Mouse (Mus musculus) ovary, postnatal 10 days (tissue): ENCODE data around the gene Fhad1.

Experiments used
- DNase-seq: peaks from one replicate; pipeline ENCODE4 v3.0.0; 2022; ENCODE audit warnings: low spot score

The Fhad1 gene

DNA sequence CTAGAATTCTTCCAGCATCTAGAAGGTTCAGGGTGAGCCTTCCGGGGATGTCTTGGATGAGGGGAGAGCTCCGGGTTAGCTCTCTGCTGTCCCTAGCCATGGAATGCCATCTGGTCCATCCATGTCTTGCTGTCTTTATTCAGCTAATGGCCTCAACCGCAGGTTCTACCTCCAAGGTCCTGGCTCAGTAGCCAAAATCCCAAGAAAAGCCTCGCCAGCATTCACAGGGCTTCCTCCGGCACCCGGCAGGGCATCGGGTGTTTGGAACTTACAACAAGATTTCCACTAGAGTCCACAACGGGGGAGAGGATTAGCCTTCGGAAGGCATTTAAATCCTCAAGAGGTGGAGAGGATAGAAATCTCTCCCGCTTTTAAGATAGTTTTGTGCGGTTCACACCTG is 84.9 kb downstream of the Fhad1 start:
- DNase-seq = no peak

DNA sequence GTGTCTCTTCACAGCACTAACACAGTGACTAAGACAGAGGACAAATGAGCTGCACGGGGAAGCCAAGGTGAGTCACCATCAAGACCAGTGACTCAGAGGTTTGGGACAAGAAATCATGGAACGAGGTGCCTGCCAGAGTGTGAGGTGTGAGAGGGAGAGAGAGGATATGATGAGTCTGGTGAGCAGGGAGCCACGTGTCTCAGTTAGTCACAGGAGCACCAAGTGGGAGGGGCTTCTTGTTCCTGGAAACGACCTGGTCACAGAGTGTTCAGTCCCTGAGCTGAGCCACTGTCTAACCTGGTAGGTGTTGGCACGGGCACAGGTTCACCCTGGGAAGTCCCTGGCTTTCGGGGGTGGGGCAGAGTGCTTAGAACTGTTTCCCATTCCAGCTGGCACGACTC is 86.0 kb downstream of the Fhad1 start:
- no peak for DNase-seq

DNA sequence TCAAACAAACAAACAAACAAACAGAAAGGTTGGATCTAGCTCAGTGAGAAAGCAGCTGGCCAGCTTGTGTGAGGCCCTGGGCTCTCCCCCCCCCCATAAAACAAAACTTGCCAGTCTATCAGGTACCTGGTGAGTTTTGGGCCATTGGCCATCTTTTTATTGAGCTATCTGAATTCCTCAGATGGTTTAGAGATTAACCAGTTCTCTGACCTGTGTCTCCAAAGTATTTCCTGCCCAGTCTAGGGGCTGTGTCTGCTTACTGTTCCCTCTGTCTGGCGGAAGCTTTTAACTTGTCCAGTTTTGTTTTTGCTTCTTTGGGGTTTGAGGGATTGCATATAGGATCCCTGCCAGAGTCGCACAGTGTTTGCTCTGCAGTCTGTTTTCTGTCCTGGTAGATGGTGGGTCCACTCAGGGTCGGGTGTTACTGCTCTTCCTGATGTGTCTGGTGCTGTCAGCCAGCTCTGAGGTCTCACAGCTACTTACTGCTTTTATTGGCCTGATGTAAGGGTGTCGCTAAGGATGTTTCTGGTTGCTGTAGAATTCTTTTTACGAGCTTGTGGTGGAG is 89.0 kb downstream of the Fhad1 start:
- no peak for DNase-seq

DNA sequence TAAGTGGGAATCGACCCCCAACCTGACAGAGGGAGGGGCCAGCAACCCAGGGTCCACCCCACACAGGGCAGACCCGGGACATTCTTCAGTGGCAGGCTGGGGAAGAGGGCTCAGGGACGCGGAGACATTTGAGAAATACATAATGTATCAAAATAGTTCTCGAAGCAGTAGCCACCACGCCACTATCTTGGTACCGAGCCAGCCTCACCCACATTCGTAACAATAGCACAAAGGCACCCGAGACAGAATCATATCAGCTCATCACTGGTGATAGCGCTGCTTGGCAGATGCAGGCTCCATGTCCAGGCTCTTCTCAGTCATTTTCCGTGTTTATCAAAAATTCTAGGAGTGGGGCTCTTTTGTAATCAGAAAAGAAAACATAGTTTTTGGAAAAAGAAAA is 90.9 kb downstream of the Fhad1 start:
- DNase-seq = no peak

DNA sequence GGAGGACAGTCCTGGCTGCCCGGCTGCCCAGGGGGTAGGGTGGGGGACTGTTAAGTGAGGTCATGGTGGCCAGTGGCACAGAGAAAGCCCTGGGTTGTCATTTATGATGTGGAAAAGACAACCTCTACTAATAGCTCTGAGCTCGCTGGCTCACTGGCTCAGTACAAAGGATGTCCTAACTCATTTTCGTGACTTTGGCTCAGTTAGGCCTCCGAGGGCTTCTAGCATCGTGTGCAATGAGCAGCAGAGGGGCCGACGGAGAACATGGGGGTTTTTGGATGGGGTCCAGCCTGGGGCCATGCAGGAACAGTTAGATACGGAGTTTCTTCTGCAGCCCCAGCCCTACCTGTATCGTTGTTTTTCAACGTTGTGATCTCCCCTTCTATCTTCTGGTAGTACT is 94.5 kb downstream of the Fhad1 start:
- DNase-seq = no peak

DNA sequence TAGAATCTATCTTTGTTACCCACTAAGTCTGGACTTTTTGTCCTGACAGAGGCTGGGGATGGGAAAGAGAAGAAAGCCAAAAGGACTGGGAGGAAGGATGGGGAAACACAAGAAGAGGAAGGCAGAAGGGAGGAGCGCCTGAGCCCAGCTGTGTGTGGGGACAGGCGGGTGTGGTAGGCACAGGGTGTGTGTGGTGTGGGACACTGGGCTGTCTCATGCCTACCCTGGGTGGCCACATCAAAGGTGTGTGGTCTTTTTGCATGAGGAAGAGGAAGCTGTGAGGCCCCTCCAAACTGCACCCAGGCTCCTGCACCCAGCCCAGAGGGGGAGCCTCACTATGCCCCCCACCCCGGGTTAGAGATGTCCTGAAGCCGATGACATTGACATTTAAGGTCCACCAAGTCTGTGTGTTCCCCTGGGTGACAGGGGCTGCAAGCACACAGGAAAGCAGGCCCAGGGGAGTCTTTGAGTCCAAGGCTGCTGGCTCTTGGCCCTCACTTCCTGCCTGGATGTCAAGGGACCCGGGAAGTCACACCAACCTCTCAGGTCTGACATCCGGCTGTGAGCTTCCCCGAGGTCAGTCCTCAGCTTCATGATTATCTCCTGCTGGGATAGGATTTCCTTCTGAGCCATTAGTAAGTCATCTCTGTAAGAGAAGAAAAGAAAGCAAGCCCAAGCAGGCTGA is 97.0 kb downstream of the Fhad1 start:
- no peak for DNase-seq

DNA sequence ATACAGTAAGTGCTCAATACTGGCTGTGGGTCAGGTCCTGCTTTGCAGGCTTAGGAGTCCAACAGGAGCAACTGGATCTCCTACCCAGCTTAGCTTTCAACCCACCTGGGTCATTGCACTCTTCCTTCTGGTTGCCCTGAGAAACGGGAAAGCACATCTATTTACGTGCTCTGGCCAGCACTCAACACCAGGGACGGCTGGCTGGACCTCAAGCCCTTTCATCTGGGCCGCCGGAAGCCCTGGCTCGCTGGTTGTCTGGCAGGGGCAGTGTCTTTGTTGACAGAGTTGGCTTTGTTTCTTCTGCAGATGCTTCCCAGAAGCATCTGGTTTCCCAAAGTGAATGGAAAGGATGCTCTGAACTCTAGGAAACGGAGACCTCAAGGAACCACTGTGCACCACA is 100.8 kb downstream of the Fhad1 start:
- DNase-seq = no peak

DNA sequence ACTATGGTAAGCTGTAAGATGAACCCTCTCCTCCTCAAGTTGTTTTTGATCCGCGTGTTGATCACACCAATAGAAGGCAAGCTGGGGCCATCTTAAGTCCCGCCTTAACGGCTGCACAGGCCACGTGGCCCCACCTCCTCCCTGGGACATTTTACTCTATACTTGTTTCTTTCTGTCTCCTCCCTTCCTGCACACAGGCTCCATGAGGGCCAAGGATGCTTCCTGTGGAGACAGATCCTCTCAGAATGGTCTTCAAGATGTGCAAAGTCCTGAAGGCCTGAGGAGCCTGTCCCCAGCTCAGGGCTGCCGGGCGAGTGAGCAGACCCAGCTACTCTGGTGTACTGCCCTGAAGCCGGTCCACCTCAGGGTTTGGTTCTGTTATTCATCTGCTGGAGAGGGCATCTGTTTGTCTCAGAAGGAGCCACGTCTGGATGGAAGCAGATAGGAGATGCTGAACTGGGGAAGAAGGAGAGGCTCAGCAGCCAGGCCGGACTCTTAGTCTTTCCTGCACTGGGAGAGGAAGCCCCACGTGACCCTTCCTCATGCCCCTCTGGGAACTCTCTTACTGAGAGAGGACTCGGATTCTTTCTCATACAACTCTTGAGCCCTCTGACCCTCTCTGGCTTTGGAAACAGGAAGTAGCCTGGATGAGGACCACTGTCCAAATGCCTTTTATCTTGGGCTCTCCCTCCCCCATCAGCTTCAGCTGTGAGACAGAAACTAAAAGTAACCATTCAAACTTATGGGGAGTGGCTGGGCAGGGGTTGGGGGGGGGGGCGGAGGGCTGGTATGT is 101.5 kb downstream of the Fhad1 start:
- DNase-seq = no peak

DNA sequence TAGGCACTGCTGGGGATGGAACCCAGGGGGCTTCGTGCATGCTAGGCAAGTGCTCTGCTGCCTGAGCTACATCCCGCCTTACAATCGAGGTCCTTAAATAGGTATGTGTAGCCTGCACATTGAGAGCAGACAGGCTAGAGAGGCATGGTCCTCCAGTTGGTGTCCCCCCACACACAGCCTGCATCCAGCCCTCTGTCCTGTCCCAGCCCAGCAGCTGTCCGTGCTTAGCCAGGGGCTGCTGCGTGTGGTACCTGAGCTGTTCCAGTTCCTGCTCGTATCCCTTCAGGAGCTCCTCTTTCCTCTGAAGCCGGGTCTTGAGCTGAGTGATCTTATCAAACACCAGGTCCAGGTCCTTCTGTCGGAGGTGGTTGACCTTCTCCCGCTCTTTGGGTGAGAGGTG is 110.2 kb downstream of the Fhad1 start:
- DNase-seq = no peak

DNA sequence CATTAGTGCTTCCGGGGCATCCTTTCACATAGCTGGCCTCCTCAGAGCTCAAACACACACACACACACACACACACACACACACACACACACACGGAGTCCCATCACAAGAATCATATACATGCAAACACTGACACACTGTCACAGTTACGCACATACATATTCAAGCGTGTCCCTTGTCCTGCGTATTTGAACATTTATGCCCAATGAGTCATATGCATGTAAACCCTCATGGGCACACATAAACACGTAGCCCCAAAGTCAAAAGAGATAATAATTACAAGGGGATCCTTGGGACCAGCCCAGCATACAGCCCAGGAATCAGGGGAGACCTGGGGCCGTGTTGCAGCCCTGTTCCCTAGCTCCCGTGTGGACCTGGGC is 112.4 kb downstream of the Fhad1 start:
- DNase-seq = no peak

DNA sequence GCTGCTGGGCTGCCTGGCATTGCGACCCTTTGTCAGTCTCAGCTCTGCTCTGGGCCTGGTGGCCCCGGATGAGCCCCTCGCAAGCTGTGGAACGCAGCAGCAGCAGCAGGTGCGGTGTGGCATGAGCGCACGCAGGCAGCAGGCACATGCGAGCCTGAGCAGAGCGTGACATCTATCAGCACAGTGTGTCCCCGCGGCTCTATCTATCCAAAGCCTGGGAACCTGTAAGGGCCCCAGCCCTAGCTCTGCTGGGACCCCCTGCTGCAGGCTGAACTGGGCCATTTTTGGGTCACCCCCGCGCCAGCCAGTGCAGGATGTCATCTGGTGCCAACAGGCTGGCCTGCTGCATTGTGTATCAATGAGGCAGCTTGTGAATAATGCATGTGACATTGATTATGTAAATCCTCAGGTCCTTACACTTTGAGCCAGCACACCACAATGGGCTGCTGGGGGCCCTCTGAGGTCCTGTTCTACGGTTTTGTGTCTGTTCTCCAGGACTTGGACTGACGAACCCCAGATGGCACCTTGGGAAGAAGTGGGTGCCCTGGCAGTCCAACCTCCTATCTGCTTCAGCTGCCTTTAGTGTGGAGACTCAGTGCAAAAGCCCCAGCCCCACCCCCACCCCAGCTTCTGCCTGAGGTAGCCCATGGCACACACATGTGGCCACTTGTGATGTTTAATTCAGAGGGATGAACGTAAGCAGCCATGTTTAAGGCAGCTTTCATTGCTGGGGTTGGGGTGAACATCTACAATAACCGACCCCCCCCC is 113.0 kb downstream of the Fhad1 start:
- DNase-seq = no peak

DNA sequence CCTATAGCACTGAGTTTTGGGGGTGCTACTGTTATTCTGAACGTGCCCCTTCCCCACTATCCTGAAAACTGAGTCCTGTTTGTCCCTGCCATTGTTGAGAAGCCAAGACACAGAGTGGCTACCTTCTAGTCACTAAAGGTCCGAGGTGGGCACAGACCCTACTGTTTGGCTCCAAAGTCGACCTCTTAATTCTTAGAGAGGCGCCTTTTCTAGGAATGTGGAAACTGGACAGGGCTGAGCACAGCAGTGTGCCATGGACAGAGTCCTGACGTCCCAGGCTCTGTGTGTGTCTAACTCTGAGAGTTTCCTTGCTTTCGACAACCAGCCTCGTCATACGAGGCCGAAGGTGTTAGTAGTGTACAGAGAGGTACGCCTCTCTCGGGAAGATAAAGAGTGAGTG is 114.5 kb downstream of the Fhad1 start:
- no peak for DNase-seq

DNA sequence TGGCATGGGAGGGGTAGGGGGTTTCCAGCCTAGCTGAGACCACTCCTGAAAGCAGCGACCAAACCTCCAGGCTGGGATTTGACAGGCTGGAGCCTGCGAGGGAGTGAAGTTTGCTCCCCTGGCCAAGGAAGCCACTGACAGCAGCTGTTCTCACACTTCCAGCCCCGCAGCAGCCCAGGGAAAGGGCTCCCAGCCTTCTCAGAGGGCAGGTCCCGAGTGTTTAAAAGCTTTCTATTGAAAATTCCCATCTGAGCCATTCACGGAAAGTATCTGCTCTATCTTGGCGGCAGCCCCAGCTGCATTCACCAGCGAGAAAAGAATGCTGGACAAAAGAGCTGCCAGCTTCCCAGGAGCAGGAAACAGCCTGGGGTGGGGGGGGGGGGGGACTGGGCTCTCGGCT is 114.9 kb downstream of the Fhad1 start:
- DNase-seq = no peak

DNA sequence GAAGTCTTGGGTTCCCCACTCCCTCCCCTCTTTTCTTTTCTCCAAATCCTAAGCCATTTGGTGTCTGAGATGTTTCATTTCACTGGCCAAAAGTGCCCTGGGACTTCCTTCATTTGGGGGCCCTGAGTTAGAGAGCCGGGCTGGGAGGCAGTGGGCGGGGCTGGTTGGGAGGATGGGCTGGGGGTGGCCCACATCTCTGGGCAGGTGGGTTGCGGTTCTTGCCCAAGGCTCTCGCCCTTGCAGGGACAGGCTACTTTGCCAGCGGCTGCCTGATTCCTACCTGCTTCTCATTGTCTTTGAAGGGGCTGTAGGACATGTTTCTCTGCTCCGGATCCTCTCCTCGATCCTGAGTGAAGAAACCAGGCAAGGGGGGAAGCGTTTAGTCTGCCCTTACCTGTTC is 116.0 kb downstream of the Fhad1 start:
- DNase-seq = no peak

DNA sequence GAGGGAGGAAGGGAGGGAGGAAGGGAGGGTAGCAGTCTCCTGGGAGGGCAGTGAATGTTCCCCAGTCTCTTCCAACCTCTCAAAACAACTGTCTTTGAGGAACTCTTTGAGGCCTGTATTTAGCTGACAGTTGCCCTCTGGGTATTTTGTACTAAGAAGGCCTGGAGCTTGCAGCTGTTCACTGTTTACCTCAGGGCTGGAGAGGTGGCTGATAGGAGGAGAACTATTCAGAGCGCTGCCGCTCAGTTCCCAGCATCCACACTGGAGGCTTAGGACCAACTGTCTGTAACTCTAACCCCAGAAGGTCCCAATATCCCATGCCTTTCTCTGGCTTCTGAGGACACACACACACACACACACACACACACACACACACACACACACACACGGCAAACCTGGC is 117.0 kb downstream of the Fhad1 start:
- DNase-seq = no peak

DNA sequence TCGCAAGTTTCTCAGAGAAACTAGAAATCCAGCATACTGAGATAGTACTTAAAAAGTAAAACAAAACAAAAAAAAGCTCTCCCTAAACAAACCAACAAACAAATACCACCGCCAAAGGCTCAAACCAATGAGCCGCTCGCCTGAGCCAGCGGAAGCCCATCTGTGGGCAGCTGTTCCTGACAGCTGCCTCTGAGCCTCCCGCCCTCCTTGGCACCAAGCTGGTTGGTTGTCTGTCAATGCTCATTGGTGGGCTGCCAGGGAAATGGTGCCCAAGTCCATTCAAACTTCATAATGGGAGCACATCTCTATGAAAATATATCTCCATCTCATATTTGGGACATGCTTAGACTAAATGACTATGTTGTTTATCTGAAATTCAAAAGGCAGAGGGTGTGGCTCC is 117.7 kb downstream of the Fhad1 start:
- no peak for DNase-seq

DNA sequence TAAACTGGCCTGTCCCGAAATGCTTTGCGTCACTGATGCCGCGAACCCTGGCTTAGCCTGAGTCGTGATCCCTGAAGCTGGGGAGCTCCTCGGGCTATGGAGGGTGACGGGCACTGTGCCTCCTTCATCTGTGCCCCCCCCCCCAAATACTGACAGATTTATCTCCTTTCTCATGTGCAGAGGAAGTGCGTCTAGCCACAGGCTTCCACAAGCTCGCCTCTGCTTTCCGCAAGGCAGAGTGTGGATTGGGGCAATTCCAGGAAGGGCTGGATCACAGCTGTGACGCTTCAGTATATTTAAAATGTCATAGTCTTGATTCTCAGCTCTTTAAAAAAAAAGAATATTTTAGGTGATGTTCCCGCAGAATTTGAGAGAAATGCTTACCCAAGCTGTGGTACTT is 119.1 kb downstream of the Fhad1 start:
- no peak for DNase-seq

DNA sequence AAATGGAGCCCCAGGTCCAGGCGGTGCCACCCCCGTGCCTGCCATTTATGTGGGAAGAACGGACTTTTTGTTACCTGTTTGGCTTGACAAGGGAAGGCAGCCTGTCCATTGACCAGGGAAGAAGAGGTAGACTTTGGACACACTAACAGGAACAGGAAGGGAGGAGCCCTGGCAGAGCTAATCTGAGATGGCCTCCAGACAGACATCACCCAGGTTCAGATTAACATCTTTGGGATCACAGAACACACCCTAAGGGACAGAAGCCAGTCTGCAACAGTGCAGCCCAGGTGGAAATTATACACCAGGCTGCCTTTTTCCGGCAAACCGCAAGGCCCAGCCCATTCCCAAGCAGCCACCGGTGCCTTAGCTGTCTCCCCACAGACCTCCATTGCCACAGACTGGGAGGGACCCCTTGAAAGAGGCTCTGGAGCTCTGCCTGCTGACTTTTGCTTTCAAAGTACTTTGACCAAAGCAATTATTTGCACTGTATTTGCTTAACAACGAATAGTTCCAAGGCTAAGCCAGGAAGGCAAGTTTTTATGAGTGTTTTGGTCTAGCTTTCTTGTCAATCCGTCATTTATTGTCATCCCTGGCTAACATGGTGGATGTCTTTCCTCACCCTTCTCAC is 121.6 kb downstream of the Fhad1 start:
- DNase-seq = no peak

DNA sequence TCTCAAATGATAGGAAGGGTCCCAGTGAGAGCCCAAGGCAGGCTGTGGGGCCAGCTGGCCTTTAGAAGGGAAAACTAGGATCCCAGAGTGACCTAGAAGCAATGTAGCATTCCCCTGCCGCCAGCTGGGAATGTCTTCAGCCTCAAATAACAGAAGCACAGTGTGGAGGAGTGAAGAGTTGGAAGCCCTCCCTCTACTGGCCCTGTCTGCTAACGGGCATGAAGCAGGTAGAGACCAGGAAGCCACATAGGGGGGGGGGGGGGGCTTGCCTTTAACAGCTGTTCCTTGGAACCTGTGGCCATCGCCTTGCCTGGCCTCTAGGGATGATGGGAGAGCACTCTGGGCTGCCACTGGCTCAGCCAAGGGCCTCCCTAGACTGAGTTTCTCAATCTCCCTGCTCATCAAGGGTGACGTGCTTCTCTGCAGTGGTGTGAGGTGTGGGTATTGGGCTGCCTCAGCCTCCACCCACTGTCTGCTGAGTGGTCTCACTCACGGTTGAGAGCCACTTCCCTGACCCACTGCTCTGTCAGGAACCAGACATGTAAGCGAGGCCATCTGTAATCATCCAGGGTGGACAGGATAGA is 128.4 kb downstream of the Fhad1 start:
- no peak for DNase-seq

DNA sequence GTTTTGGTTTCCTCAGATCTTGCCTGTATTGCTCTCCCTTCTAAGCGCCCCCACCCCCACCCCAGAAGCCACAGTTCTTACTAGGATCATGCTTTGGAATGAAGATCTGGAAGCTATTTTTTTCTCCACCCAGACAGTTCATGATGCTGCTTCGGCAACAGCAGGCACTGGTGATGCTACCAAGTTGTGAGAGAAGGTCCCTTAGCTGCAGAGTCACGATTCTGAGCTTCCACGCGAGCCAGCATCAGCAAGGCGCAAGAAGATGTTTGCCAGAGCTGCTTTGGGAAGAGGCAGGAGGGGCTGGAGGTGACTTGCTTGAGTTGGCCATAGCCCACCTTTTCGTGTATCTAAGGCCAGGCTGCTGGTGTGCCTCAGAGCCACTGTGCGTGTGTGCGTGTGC is 129.4 kb downstream of the Fhad1 start:
- DNase-seq = no peak

DNA sequence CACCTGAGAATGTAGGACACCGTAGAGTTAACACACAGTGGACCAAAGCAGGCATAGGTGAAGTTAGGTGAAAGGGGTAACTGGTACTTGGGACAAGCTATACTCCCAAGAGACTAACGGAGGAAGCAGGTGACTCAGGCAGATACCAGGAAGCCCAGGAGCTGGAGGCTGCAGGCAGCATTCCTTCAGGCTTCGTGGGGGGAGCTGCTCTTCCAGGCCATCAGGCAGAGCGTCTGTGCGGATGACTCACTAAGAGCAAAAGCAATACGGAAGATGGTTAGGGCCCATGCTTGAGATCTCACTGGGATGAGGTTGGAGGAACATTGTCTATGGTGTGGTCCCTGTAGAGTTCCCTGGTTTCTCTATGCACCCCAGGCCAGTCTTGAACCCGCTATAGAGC is 132.0 kb downstream of the Fhad1 start:
- DNase-seq = no peak

DNA sequence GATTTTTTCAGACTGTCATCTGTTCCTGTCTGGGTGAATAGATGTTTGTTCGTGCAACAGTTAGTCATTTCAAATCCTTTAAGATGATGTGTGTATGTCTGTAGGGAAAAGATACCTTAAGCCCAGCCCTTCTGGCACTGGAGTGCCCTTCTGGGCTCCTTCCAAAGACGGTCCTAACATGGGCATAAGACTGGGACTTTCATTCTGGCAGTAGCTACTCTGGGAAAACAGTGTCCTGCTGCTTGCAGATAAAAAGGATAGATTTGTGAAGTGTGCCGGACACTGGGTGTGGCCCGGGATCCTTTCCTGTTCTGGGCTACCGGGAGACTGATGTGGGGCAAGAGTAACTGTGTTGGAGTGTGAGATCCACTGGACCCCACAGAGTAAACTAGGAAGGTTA is 132.9 kb downstream of the Fhad1 start:
- DNase-seq = no peak
